Mouse (Mus musculus): ENCODE results near the gene Zranb1. TPM values are rescaled to one million over a fixed set of nuclear protein-coding genes. Genes with fewer than 3 reads are reported as not detected.

Zranb1 gene
- polyA plus RNA-seq, 1 experiment = 5.4 TPM

GRCm38 (mm10) chr7:132927201-132927600 lies 3.7 kb upstream of the Zranb1 start:
- peaks cover 8% of the 10 kb centered on the region for H3K79me3 ChIP-seq (ENCODE audit: low read depth)
- H3K36me3 ChIP-seq (ENCODE audit: control insufficient read depth, insufficient read depth) = no peaks in the 10 kb centered on the region
- H3ac ChIP-seq (ENCODE audit: control insufficient read depth, insufficient read length, low read depth) = no peak overlapping the region
- H3K4me3 ChIP-seq (ENCODE audit: insufficient read depth, poor library complexity, severe bottlenecking) = no peak overlapping the region
- peaks cover 9% of the 10 kb centered on the region for H3K79me2 ChIP-seq (ENCODE audit: control insufficient read depth, insufficient read depth)
- no peak for TF ChIP-seq MYOD1 (IDR thresholded peaks at IDR 0.05; ENCODE audit: control insufficient read depth, insufficient read length, low read depth)
- no peak for TF ChIP-seq MYOG (IDR thresholded peaks at IDR 0.05; ENCODE audit: control insufficient read depth, extremely low read depth, insufficient read length)
- TF ChIP-seq CEBPB (IDR thresholded peaks at IDR 0.05; ENCODE audit: low read depth) = no peak
- TF ChIP-seq USF1 (IDR thresholded peaks at IDR 0.05; ENCODE audit: low read depth) = no peak
- no peak for TF ChIP-seq FOSL1 (IDR thresholded peaks at IDR 0.05; ENCODE audit: insufficient read depth, low read length, poor library complexity, severe bottlenecking)
- TF ChIP-seq MAX (IDR thresholded peaks at IDR 0.05) = no peak
- TF ChIP-seq CTCF (IDR thresholded peaks at IDR 0.05; ENCODE audit: control insufficient read depth, insufficient read depth, insufficient read length) = no peak
- no peaks in the 10 kb centered on the region for H3K27me3 ChIP-seq (ENCODE audit: control insufficient read depth, insufficient read depth, insufficient read length)

DNA sequence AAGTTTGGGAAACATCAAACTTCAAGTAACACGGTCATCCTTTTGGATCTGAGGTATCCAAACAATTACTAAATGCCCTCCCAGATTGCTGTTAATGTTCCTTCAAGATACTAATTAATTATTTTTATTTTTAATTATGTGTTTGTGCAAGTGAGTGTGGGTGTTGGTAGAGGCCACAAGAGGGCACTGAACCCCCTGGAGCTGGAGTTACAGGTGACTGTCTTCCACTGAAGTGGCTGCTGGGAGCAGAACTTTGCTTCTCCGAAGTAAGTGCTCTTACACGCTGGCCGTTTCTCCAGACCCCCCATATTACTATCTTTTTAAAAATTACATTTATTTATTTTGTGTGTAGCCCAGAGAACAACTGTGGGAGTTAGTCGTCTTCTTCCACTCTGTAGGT lies 887 bp upstream of the Zranb1 start:
- Histone ChIP-seq H3ac (ENCODE audit: control insufficient read depth, insufficient read length, low read depth) (peak overlapping the region; percentile 34), H3K79me2 (ENCODE audit: control insufficient read depth, insufficient read depth) (peaks cover 38% of the 10 kb centered on the region), H3K36me3 (ENCODE audit: control insufficient read depth, insufficient read depth) (no peaks in the 10 kb centered on the region), H3K27me3 (ENCODE audit: control insufficient read depth, insufficient read depth, insufficient read length) (no peaks in the 10 kb centered on the region), H3K79me3 (ENCODE audit: low read depth) (peaks cover 32% of the 10 kb centered on the region), H3K4me3 (ENCODE audit: insufficient read depth, poor library complexity, severe bottlenecking) (peak overlapping the region; percentile 49)
- TF ChIP-seq MAX (IDR thresholded peaks at IDR 0.05) = no peak
- TF ChIP-seq CTCF (IDR thresholded peaks at IDR 0.05; ENCODE audit: control insufficient read depth, insufficient read depth, insufficient read length) = no peak
- TF ChIP-seq MYOD1 (IDR thresholded peaks at IDR 0.05; ENCODE audit: control insufficient read depth, insufficient read length, low read depth) = no peak
- TF ChIP-seq MYOG (IDR thresholded peaks at IDR 0.05; ENCODE audit: control insufficient read depth, extremely low read depth, insufficient read length) = no peak
- no peak for TF ChIP-seq USF1 (IDR thresholded peaks at IDR 0.05; ENCODE audit: low read depth)
- no peak for TF ChIP-seq CEBPB (IDR thresholded peaks at IDR 0.05; ENCODE audit: low read depth)
- TF ChIP-seq FOSL1 (IDR thresholded peaks at IDR 0.05; ENCODE audit: insufficient read depth, low read length, poor library complexity, severe bottlenecking) = no peak

- Histone ChIP-seq H3K79me3 (ENCODE audit: low read depth) (peaks cover 49% of the 10 kb centered on the region), H3K36me3 (ENCODE audit: control insufficient read depth, insufficient read depth) (no peaks in the 10 kb centered on the region), H3K27me3 (ENCODE audit: control insufficient read depth, insufficient read depth, insufficient read length) (no peaks in the 10 kb centered on the region), H3K4me3 (ENCODE audit: insufficient read depth, poor library complexity, severe bottlenecking) (peak overlapping the region; percentile 49), H3ac (ENCODE audit: control insufficient read depth, insufficient read length, low read depth) (peak overlapping the region; percentile 91), H3K79me2 (ENCODE audit: control insufficient read depth, insufficient read depth) (peaks cover 55% of the 10 kb centered on the region)
- TF ChIP-seq USF1 (IDR thresholded peaks at IDR 0.05; ENCODE audit: low read depth) (no peak), FOSL1 (IDR thresholded peaks at IDR 0.05; ENCODE audit: insufficient read depth, low read length, poor library complexity, severe bottlenecking) (no peak), CTCF (IDR thresholded peaks at IDR 0.05; ENCODE audit: control insufficient read depth, insufficient read depth, insufficient read length) (no peak), MYOG (IDR thresholded peaks at IDR 0.05; ENCODE audit: control insufficient read depth, extremely low read depth, insufficient read length) (no peak), MAX (IDR thresholded peaks at IDR 0.05) (no peak), MYOD1 (IDR thresholded peaks at IDR 0.05; ENCODE audit: control insufficient read depth, insufficient read length, low read depth) (no peak), CEBPB (IDR thresholded peaks at IDR 0.05; ENCODE audit: low read depth) (no peak)
These were observed 814 bp downstream of the Zranb1 start for GRCm38 (mm10) chr7:132931560-132932351.

GRCm38 (mm10) chr7:132933331-132933730 lies 2.4 kb downstream of the Zranb1 start:
- TF ChIP-seq CEBPB (IDR thresholded peaks at IDR 0.05; ENCODE audit: low read depth) (no peak), MYOG (IDR thresholded peaks at IDR 0.05; ENCODE audit: control insufficient read depth, extremely low read depth, insufficient read length) (no peak), FOSL1 (IDR thresholded peaks at IDR 0.05; ENCODE audit: insufficient read depth, low read length, poor library complexity, severe bottlenecking) (no peak), CTCF (IDR thresholded peaks at IDR 0.05; ENCODE audit: control insufficient read depth, insufficient read depth, insufficient read length) (no peak), MYOD1 (IDR thresholded peaks at IDR 0.05; ENCODE audit: control insufficient read depth, insufficient read length, low read depth) (no peak), MAX (IDR thresholded peaks at IDR 0.05) (no peak), USF1 (IDR thresholded peaks at IDR 0.05; ENCODE audit: low read depth) (no peak)
- no peak overlapping the region for H3ac ChIP-seq (ENCODE audit: control insufficient read depth, insufficient read length, low read depth)
- H3K79me3 ChIP-seq (ENCODE audit: low read depth) = peaks cover 63% of the 10 kb centered on the region
- H3K79me2 ChIP-seq (ENCODE audit: control insufficient read depth, insufficient read depth) = peaks cover 70% of the 10 kb centered on the region
- H3K4me3 ChIP-seq (ENCODE audit: insufficient read depth, poor library complexity, severe bottlenecking) = no peak overlapping the region
- H3K27me3 ChIP-seq (ENCODE audit: control insufficient read depth, insufficient read depth, insufficient read length) = no peaks in the 10 kb centered on the region
- H3K36me3 ChIP-seq (ENCODE audit: control insufficient read depth, insufficient read depth) = no peaks in the 10 kb centered on the region

DNA sequence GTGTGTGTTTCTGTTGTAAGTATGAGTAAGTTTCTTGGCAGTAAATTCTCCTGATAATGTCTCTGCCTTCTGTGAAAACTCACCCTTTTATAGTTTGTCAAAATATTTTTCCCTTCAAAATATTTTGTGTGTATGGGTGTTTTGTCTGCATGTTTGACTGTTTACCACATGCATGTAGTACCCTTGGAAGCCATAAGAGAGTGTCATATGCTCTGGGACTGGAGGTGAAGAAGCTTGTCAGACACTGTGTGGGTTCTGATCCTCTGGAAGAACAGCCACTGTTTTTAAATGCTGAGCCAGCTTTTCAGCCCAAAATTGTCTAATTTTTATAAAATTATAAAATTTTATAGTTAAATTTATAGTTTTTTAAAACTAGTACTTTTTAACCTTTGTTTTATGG lies 3.8 kb downstream of the Zranb1 start:
- Histone ChIP-seq H3K36me3 (ENCODE audit: control insufficient read depth, insufficient read depth) (no peaks in the 10 kb centered on the region), H3ac (ENCODE audit: control insufficient read depth, insufficient read length, low read depth) (no peak overlapping the region), H3K27me3 (ENCODE audit: control insufficient read depth, insufficient read depth, insufficient read length) (no peaks in the 10 kb centered on the region), H3K79me3 (ENCODE audit: low read depth) (peaks cover 74% of the 10 kb centered on the region), H3K79me2 (ENCODE audit: control insufficient read depth, insufficient read depth) (peaks cover 85% of the 10 kb centered on the region), H3K4me3 (ENCODE audit: insufficient read depth, poor library complexity, severe bottlenecking) (no peak overlapping the region)
- TF ChIP-seq CEBPB (IDR thresholded peaks at IDR 0.05; ENCODE audit: low read depth) (no peak), USF1 (IDR thresholded peaks at IDR 0.05; ENCODE audit: low read depth) (no peak), MYOG (IDR thresholded peaks at IDR 0.05; ENCODE audit: control insufficient read depth, extremely low read depth, insufficient read length) (no peak), FOSL1 (IDR thresholded peaks at IDR 0.05; ENCODE audit: insufficient read depth, low read length, poor library complexity, severe bottlenecking) (no peak), MYOD1 (IDR thresholded peaks at IDR 0.05; ENCODE audit: control insufficient read depth, insufficient read length, low read depth) (no peak), MAX (IDR thresholded peaks at IDR 0.05) (no peak), CTCF (IDR thresholded peaks at IDR 0.05; ENCODE audit: control insufficient read depth, insufficient read depth, insufficient read length) (no peak)
